ENCODE assay signal across 18 mouse cellular contexts in genomic region chr7:117567653-117568340, GRCm38 (mm10).
"Had no signal": no experiment of that assay in that cellular context is flagged by ENCODE, and none has a peak within 500 bp of the region (broad histone marks: within the 10 kb centered on the region; RNA-seq: fewer than 3 reads in every experiment).

No protein-coding gene starts in this region.

- H3K36me3 ChIP-seq: limb, embryonic 12.5 days; liver, embryonic 13.5 days; lung, embryonic 15.5 days; neural tube, embryonic 13.5 days had no signal

- ATAC-seq: liver, postnatal 0 days had no signal

- H3K27me3 ChIP-seq: limb, embryonic 12.5 days; liver, embryonic 13.5 days; lung, embryonic 15.5 days had no signal

- DNase-seq: kidney, adult 11 months; kidney, adult 9 months; kidney, postnatal 4 days; liver; liver, embryonic 13.5 days; liver, postnatal 0 days; lung, postnatal 14 days; midbrain, embryonic 14.5 days; right cerebral cortex, adult 18-20 months; right cerebral cortex, postnatal 25 days; thymus, postnatal 4 days had no signal

- H3K9me3 ChIP-seq: limb, embryonic 12.5 days; liver, embryonic 13.5 days; lung, embryonic 15.5 days; neural tube, embryonic 13.5 days had no signal

- H3K9ac ChIP-seq: limb, embryonic 12.5 days; liver, embryonic 13.5 days; liver, postnatal 0 days; lung, embryonic 15.5 days; neural tube, embryonic 13.5 days had no signal

- H3K27ac ChIP-seq: kidney, postnatal 0 days; layer of hippocampus, adult 2 months; limb, embryonic 12.5 days; liver, embryonic 13.5 days; lung, embryonic 15.5 days; macrophage; neural tube, embryonic 13.5 days; stomach, postnatal 0 days had no signal

- H3K4me3 ChIP-seq: layer of hippocampus, adult 2 months; limb, embryonic 12.5 days; liver, embryonic 13.5 days; lung, embryonic 15.5 days; neural tube, embryonic 13.5 days had no signal

- H3K4me1 ChIP-seq: liver, embryonic 13.5 days; lung, embryonic 15.5 days had no signal

- H3K4me2 ChIP-seq: limb, embryonic 12.5 days; liver, embryonic 13.5 days; lung, embryonic 15.5 days; neural tube, embryonic 13.5 days had no signal
